Mouse (Mus musculus) cortical plate, adult 2 months (tissue): ENCODE measurements around the gene Mbnl2.

Experiments
- CTCF ChIP-seq: fragments of 200-500 bp; IDR thresholded peaks from 2 replicates; pipeline ENCODE4 v1.5.1; 2011; ENCODE audit warnings: mild to moderate bottlenecking, control low read depth, low read length; ENCODE audit not compliant: insufficient read depth; ENCODE audit errors: extremely low read depth
- POLR2A ChIP-seq: fragments of 200-500 bp; IDR thresholded peaks from 2 replicates; pipeline ENCODE4 v1.6.1; 2011; ENCODE audit warnings: mild to moderate bottlenecking, low read length, control low read depth; ENCODE audit not compliant: insufficient read depth; ENCODE audit errors: extremely low read depth

DNA sequence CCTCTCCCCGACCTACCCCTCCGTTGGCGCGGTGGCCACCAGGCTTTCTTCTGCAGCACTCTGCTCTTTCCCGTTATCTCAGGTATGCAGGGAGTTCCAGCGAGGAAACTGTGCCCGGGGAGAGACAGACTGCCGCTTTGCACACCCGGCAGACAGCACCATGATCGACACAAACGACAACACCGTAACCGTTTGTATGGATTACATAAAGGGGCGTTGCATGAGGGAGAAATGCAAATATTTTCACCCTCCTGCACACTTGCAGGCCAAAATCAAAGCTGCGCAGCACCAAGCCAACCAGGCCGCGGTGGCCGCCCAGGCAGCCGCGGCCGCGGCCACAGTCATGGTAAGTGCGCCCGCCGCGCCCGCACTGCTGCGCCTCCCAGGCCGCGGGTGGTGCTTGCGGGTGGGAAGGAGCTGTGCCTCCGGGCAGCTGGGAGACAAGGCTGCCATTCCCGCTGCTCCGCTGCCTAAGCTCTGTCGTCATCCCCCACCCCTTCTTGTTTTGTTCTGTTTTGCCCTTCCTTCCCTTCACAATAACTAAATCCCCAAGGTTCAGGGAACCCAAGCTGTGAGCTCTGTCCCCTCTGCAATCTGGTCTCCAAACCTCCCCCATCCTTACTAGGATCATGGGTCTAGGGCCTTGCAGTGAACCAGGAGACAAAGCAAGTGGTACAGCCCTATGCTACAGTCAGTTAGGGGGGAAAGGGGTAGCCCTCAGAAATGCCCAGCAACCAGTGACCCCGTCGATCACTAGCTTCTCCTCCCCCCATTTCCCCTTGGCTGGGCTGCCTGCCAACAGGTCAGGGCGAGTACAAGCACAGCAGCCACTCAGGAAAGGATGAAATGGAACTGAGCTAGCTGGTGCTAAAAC lies 113.6 kb downstream of the Mbnl2 start:
- TF ChIP-seq POLR2A (no peak), CTCF (no peak)
